Mouse (Mus musculus) neural tube, embryonic 10.5 days (tissue): ENCODE data around the gene Zfp57.
A peak's percentile ranks its signal among the peaks of the same experiment; 100 is the strongest.
"Not testable (repeated sequence)": the region's sequence is repeated elsewhere in the genome, so short reads cannot be mapped to it uniquely, and the experiment has no call there.

ENCODE experiments used
- DNase-seq: peaks from one replicate; pipeline ENCODE4 v3.0.0-alpha.2; 2017; ENCODE audit warnings: low spot score; ENCODE audit errors: extremely low spot score

Gene Zfp57

DNA sequence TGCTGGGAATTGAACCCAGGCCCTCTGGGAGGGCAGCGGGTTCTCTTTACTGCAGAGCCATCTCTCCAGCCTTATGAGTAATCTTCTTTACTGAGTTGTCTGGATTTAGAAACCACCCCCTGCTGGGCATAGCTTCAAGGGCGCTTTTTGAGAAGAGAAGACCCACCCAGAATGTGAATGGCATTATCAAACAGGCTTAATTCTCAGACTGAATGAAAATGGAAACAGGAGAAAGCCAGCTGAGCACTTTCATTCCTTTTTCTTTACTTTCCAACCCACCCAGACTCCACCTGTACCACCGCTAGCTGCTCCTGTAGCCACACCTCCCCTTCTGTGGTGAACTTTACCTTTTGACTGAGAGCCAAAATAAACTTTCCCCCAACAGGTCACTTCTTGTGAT lies 5.5 kb upstream of the Zfp57 start:
- DNase-seq = no peak

DNA sequence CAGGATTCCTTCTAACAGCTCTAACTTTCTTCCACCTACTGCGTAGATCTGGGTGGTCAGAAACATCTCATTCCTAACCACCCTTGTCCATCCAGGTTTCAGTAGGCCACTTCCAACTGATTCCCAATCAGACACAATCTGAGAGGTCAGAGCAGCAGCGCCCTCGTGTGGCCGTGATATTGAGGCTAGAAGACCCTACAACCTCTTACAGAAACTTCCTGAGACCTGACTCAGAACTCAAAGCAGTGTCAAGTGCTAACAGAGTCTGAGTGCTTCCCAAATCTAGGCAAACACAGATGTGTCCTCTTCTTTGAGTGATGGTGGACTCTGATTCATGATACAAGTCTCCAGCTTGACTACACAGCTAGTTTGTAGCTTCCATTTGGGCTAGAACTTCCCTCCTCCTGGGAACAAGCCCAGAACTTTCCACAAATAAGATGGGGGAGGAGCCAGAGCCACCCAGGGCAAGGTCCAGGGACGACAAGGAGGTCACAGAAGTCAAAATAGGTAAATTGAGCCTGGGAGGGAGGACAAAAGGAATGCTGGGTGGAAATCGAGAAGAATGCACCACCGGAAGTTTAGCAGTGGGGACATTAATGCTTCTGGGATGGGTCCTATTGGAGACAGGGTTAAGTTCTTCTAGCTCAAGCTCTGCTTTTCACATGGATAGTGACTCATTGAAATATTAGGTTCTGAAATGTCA lies 3.8 kb upstream of the Zfp57 start:
- DNase-seq = peak; percentile 82

DNA sequence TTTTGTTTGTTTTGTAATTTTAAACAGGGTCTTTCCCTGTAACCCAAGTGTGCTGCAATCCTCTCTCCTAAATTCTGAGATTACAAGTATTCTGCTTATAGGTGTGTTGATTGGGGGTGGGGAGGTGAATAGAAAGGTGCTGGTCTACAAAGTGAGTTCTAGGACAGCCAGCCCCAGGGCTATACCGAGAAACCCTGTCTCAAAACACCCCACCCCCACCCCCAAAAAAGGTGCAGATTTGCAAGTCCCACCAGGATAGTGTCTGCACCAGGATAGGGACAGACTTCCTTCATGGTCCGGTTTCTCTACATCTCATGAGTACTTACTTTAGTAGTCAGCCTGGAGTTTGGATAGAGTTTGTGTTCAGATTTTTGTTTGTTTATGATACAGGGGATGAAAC lies 2.5 kb upstream of the Zfp57 start:
- no peak for DNase-seq

DNA sequence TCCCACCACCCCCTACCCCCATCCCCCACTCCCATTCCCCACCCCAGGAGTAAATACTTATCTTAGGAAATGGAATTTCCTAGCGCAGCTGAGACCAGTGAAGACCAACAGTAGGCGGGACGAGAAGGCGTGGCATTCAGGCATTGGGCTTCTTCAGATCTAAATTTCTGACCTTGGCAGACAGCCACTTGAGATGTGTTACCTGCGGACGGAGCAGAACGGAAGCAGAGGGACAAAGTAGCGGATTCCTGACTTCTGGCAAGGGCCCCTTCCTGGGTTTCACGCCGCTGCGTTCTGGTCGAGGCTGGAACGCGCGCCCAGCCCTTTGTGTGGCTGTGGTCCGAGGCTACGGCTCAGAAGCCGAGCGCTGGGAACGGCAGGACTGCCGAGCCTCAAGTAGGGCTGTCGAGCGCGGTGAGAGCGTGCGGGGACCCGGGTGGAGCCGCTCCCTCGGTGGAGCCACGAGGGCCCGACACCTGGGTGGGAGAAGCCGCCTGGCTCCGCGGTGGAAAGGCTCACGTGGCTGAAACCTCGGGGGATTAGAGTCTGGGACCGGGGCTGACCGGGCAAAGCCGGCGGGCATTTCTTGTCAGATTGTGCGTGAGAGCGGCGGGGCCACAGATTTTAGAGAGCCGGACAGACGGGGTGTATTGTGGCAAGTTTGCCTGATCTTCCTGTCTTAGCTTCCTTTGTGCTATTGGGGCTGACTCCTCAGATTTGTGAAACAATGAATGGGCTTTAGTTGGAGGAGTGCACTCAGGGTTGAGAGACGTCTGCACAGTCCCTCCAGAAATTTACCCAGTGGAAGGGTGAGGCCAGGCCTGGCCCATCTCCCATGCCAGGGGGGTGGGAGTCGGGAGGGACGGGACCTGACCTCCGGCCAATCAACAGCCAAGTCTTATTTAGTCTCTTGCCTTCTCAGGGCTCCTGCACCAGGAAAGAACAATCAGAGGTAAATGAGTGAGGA lies 1.7 kb downstream of the Zfp57 start:
- peak; percentile 78 for DNase-seq

DNA sequence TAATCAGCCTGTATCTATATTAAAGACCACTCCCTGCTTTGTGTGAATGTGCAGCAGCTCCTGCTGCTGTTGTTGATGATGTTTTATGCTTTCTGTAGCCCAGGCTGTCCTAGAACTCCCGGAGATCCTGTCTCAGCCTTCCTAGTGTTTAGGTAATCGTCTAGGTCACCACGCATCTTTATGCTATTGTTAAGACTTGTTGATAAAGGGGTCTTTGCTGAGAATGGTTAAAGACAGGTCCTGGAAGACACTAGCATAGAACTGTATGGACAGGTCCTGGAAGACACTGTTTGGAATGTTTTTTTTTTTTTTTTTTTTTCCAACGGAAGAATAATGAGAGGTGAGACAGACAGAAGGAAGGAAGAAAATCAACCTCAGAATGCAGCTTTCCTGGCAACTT lies 2.4 kb downstream of the Zfp57 start:
- DNase-seq = no peak

DNA sequence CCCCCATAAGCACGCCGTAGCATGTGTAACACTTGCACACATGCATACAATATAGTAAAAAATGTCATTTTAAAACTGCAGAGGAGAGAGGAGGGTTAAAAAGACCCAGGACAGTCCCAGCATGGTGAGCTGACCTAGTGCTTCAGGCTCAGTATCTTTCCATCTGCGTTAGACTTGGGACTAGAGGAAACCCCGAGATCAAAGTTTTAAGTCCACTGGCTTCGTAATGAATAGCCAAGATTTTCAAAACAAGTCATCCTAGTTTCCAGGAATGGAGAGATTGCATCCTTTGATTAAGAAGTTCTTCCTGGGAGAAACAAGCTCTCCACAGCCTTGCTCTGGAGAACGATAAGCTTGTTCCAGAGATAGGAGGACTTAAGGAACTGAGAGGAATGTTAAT lies 7.2 kb downstream of the Zfp57 start:
- DNase-seq = no peak

DNA sequence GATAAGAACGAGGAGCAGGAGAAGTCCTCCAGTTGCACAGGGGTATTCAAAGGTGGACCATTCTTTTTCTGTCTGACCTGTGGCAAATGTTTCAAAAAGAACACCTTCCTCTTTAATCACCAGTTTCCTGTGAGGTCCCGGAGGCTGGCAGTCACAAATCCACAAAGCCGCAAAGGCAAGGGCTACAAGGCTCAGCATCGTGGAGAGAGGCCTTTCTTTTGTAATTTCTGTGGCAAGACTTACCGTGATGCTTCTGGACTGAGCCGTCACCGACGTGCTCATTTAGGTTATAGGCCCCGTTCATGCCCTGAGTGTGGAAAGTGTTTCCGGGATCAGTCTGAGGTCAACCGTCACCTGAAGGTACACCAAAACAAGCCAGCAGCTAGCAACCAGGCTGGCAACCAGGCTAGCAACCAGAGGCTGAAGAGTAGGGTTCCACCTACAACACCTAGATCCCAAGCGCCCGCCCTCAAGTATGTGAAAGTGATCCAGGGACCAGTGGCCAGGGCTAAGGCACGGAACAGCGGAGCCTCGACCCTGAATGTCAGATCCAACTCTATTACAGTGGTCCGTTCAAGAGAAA lies 8.6 kb downstream of the Zfp57 start:
- DNase-seq = no peak

DNA sequence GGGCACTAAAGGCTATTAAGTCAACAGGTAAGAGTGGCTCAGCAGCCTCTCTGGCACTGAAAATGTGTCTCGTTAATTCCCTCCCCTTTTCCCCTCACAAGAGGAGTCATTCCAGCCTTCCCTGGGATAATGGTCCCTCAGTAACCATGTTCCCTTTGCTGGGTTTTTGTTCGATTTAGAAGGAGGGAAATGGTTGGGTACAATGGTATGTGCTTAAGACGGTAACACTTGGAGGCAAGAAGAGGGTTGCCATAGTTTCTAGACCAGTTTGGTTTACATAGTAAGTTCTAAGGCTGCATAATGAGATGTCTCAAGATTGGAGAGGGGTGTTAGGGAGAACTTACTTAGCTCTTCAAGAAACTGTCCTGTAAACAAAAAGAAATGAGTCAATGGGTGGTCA lies 10.8 kb downstream of the Zfp57 start:
- no peak for DNase-seq

DNA sequence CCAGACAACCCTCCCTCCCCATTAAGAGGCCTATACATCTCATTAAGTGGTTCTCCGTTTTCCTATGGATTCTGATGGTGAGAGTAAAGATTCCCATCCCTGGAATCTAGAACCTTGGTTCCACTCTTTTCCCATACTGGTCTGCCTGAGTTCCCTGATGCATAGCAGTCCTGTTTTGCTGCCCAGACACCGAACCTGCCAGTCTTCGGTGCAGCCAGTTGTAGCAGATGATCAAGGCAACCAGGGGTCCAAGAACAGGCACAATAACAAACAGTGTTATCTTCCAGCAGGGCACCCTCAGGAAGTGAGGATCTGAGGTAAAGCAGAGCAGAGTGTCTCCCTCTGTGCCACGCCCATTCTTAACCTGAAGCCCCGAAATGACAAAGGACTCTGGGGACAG lies 11.2 kb downstream of the Zfp57 start:
- no peak for DNase-seq

DNA sequence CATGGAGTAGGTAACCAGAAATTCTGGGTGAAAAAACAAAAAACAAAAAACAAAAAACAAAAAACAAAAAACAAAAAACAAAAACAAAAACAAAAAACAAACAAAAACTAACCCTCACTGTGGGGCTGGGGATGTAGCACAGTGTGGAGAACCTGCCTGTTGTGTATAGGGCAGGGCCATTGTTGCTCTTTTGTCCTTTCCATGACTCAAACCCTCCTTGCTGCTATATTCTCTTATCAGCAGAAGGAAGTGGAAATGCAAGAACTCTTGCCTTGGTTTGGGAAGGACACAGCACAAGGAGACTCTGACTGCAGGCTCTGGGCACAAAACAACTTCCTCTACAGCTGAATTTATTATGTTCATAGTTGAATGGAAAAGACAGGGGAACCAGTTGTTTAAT lies 15.4 kb downstream of the Zfp57 start:
- DNase-seq = no peak

DNA sequence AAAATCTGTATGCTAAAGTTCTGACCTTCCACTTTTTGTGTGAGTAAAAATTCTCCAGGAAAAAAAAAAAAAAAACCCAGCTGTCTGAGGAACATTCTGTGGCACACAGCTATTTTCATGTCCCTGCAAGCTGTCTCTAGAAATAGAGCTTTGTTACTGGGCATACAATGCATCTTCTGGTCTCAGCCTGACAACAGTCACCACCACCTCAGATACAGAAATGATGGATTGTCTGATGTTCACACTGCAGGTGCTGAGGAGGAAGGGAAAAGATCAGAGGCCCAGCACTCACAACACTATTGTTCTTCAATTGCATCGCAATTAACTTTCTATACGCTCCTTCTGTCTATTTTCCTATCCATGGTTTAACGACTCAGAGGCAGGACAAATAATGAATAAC lies 17.4 kb downstream of the Zfp57 start:
- no peak for DNase-seq

DNA sequence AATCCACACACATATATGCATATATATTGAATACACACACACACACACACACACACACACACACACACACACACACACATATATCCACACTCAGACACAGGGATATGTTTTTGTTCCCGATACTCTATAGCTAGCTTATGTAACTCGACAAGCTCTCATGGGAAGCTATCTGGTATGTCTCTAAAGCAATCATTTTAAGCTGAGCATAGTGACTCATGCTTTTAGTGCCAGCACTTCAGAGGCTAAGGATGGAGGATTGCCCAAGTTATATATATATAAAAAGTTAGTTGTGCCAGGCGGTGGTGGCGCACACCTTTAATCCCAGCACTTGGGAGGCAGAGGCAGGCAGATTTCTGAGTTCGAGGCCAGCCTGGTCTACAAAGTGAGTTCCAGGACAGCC lies 18.3 kb downstream of the Zfp57 start:
- DNase-seq = not testable (repeated sequence)

DNA sequence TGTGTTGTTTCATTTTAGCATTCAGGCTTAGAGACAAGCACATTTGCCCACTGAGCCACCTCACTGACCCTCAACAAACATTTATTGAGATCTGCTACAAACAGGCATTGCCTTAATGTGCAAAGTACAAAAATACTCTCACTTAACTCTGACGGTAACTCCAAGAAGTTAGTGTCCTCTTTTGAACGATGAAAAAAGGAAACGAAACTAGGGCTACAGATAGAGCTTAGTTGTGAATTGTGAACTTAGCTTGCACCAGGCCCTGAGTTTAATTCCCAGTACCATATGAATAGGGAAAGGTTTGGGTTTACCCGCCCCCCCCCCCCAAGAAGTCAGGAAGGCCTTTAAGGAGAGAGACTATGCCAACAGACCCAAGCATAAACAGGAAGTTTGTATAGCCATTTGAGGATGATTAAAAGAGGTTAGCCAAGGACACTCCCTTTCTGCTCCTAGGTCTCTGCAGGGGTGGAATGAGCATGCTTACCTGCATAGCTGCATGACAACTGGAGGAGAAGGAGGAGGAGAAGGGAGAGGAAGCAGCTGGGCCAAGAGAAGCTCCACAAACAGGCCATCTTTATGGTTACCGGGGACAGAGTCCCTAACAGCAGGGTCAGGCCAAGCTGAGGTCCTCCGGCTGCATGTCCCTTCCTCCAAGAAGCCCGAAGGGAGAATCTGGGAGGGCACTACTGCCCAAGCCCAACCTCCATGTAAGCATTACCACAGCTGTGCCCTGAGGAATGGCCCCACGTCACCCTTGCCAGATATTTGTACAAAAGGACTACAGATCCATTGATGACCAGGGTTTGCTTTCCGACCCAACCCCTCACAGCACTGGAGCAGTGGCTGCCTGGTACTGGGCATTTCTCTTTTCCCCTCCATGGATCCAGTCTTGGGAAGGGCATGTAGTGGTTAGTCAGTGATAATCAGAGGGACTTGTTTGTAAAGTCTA lies 21.9 kb downstream of the Zfp57 start, which contains the start of gene Mog:
Mog (minus strand) TSS at position 771 of the 949 bp plus-strand sequence.
- no peak for DNase-seq

DNA sequence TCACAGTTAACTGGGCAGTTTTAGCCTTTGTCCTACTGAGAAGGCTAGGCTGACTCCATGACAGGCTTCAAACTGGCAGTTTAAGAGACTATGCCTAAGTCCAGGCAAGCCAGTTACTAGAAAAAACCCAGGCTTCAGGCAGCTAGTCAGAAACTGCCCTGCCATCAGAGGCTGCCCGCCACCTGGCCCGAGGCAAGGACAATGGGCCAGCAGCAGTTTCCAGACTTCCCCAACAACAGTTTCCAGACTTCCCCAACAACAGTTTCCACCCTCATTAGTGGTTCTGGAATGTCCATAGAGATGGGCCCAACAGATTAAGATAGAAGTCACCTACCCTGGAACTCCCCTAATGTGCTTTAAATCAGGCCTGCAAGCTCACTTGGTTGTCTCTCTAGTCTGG lies 25.5 kb downstream of the Zfp57 start:
- no peak for DNase-seq

DNA sequence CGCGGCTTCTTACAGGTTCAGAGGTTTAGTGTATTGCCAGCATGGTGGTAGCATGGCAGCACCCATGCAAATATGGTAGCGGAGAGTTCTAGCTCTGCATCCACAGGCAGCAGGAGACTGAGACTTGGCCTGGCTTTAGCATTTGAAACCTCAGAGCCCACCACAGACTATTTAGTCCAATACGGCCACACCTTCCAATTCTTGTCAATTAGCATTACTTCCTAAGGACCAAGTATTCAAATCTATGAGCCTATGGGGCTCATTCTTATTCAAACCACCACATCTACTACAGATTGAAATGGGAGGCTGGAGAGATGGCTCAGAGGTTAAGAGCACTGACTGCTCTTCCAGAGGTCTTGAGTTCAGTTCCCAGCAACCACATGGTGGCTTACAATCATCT lies 26.5 kb downstream of the Zfp57 start:
- DNase-seq = no peak

DNA sequence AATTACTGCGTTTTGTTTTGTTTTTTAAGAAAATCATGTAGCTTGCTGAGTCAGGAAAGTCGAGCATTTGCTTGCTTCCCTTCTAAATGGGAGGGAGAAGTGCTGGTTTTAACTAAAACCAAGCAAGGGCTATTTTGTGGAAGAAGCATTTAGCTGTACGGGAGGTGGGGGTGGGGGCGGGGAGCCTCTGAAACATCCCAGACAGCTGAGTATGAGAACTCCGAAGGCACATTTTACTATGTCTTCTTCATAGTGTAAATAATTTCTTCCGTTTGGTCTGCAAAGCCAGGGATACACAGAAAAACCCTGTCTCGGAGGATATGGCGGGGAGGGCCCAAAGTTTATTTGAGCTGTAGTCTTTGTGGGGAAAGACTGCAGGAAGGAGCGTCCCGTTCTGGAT lies 27.2 kb downstream of the Zfp57 start:
- no peak for DNase-seq

DNA sequence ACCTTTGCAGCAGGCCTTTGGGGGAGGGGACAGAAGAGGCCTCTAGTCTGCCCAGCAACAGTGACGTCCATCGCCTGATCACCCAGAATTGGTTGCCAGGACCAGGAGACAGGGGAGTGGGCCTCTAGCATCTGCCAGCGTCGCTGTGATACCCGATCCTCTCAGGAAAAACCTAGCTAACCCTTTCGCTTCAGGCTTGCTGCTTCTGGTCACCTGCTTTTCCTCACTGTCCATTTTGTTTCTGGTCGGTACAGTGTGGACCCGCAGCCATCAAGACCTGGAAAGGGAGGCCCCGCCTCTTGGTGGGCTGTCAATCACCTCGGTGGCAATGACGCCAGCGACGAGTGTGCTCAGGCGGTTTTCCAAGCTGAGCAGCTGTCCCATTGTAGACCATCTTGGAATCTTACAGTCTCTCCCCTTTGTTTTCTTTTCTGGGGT lies 27.7 kb downstream of the Zfp57 start:
- peak; percentile 96 for DNase-seq

DNA sequence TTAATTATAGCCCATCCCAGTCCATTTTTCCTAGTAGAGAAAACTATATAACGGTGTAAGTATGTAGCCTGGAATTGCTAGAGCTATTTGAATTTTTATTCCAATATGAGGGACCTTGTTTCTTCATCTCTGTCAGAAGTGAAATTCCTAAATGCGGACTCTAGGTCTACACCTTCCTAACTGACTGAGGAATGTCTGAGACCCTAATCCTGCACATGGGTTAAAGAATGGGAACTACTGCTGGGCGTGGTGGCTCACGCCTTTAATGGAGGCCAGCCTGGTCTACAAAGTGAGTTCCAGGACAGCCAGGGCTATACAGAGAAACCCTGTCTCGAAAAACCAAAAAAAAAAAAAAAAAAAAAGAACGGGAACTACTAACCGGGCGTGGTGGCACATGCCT lies 28.2 kb downstream of the Zfp57 start:
- no peak for DNase-seq

DNA sequence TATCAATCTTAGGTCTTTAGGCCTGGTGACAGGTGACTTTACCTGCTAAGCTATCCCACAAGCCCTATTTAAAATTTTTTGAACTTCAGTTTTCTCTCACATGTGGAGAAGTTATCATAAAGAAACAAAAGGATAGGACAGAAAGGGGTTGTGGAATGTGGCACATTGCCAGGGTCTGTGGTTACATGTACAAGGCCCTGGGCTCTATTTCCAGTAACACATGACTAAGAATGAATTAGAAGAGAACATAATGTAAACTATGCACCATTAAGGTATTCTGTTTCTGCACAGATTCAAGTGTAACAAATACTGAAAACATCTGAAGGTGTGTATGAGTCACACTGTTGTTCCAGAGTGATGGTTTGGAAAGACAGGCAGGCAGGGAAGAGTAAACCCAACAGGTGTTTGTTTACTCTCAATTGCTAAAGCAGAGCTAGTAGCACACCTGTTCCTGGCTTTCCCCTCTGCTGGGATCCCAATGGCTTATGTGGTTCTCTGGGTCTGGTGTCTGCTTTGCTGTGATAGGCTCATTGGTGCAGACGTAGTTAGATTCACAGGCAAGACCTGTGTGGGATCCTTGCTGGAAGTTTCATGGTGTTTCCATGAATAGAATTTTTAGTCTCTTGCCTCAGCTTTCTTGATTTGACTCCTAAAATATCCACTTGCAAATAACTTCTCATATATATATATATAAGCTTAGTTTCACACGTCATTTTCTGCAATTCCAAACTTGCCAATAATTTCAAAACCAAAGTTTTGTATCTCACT lies 38.3 kb downstream of the Zfp57 start:
- no peak for DNase-seq

DNA sequence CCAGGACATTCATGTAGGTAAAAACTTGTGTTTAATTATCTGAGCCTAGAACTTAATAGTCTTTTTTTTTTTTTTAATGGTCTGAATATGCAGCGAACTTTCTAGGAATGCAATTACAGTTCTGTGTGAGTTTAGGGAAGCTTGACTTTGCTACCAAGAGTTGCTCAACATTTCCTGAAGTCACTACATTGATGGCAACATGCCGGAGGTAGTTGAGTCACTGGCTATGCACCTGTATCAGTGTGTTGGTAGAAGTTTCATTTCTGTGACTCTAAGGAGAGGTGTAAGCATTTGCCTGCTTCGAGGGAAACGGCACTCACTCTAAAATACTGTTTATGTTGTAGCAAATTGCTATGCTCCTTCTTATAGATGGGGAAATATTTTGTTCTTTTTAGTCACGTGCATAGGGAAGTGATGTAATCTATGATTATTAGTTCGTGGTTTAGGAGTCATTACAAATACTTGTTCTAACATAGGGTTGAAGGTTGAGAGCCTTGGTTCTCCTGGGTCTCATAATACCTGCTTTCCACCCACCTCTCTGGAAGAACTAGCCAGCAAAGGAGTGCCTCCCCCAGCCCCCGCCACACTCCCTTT lies 43.8 kb downstream of the Zfp57 start:
- DNase-seq = no peak
